Mouse (Mus musculus) MN1 (cell line): ENCODE results near the gene Adamts1.

ENCODE experiments used
- DNase-seq: peaks from one replicate; pipeline ENCODE4 v3.0.0-alpha.2; 2016; ENCODE audit warnings: low spot score

The Adamts1 gene

GRCm38 (mm10) chr16:85802954-85803353 lies at the start of gene Adamts1:
Gene Adamts1, minus strand, starts transcription at chr16:85803113.
- no peak for DNase-seq

DNA sequence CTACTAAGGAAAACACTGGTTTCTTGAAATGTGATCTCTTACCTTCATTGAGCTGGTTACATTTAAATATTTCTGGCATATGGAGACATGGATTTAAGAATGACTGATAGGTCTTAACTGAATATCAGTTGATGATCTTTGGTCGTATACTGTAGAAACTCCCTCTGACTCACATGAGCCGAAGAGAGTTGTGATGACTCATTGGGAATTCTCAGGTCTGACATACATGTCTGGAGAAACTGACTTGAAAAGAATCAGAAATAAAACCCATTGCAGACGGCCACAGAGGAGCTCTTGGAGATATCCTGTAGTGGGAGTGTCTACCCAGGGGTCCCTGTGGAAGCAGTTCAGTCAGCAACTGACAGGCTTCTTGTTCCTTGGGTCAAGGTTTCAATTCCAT lies 24.2 kb upstream of the Adamts1 start:
- DNase-seq = no peak

DNA sequence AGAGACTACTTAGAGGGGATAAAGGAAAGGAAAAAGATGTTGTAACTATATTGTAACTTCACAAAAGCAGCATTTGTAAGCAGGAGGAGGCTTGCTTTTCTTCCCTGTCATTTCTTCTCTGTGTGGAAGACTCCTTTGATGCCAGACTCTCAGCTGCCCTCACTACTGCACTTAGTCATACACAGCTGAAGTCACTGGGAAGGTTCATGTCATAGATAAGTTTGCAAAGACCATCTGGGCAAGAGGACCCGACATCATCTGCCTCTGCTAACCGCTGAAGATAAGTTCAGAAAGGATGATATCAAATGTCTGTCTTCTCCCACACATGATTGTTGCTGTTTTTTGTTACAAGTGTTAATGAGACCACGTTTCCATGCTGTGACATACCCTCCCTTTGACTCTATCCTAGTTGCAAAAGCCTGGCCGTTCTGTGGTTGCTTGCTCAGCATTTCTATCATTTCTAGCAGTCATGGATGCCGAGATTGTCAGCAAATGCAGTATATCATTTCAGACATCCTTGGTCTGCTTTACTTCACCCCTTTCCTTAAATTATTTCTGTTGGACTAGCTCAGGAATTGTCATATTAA lies 19.5 kb upstream of the Adamts1 start:
- no peak for DNase-seq

- DNase-seq = no peak
These were observed 17.0 kb upstream of the Adamts1 start for GRCm38 (mm10) chr16:85819808-85820458.

DNA sequence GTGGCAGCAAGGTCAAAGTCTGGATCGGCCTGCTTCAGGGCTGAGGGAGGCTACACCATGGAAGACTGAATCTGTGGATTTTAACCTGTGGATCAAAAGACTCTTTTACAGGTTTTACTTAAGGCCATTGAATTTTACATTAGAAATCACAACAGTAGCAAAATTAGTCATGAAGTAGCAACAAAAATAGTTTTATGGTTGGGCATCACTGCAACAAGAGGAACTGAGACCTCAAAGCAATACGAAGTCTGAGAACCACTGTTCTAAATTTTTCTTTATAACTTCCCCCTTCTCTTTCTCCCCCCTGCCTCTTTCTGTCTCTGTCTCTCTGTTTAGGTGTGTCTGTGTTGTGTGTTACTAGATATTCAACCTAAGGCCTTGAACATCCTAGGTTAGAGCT lies 11.2 kb upstream of the Adamts1 start:
- DNase-seq = no peak

- peak; percentile 20 for DNase-seq
These were observed 4.7 kb upstream of the Adamts1 start for GRCm38 (mm10) chr16:85807626-85808025.

GRCm38 (mm10) chr16:85807072-85807471 lies 4.2 kb upstream of the Adamts1 start:
- DNase-seq = peak; percentile 59

DNA sequence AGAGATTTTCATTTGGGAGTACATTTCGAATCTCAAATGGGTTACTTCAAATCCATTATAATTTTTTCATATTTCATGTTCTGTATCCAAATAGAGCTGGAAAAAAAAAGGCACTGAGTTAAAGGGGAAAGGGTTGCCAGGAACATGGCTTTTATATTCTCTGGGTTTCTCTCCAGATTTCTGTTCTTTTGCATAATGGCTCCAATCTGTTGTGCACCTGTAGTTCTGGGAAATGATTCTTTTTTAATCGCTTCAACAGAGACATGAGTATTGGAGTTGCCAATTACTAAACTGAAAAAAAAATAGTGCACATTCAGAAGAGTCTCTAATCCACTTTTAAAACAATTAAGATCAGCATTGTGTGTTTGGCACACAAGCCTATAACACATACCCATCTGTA lies 2.7 kb upstream of the Adamts1 start:
- DNase-seq = no peak

DNA sequence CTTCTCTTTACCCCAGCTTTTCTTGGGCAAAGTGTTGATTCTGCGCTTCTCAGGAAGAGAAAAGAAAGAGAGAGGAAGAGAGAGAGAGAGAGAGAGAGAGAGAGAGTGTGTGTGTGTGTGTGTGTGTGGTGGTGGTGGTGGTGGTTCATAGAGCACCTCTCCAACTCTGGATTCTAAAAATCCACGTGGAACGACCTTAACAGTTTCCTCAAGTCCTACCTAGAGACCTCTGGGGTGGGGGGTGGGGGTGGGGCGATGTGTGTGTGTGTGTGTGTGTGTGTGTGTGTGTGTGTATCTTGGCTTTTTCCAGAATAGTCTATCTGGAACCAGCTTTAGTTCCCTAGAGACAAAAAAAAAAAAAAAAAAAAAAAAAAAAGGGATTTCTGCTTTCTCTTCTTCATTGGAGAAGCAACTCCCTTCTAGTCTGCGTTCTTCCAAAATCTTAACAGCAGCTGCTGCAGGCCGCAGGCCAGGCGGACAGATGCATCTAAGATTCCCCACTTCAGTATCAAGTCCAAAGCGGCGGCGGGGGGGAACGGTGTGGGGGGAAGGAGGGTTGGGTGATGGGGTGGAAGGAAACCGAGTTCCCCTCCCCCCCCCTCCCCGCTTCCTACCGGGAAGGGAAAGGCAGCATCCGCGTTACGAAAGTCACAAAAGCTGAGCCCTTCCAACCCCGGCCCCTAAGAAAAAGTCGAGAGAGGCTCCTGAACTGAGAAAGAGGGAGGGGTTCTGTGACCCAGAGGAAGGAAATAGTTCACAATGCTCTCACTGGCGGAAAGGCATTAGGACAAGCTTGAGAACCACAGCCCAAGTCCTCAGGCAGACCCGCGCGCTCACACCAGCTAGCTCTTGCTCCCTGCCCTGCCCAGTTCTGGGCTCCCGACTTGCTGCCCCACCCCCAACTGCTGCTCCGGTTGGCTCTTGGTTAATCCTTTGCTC lies 969 bp upstream of the Adamts1 start:
- peak; percentile 65 for DNase-seq

DNA sequence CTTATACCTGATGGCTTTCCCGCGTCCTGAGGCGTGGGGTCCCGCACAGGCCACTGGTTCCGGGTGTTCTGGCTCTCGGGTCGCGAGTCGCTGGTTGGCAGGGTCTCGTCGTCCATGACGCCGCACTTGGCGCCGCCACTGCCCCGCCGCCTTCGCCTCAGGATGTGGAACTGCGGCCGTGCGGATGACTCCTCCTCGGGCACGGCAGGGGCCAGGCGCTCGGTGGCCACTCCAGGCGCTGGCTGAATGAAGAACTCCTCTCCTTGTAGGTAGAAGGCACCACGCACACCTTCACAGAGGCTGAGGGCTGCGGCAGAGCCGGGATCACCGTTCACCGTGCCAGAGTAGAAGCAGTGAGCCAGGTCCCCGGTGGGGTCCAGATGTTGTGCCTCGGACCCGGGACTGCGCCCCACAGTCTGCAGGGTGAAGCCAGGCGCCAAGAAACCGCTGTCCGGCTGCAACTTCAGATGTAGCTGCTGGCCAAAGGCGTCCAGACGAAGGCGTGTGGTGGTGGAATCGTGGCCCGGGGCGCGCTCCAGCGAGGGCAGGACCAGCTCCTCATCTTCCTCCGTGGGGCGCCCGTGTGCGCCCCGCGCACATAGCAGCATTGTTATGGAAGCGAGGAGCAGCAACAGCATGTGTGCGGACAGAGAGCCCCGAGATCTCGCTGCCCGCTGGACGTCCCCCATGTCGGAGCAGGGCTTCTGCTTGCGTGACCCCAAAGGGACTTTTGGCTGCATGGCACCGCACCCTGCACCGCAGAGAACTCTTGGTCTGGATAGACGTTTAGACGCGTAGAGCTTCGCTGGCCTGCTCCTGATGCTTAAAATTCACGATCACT lies 722 bp downstream of the Adamts1 start:
- DNase-seq = no peak

DNA sequence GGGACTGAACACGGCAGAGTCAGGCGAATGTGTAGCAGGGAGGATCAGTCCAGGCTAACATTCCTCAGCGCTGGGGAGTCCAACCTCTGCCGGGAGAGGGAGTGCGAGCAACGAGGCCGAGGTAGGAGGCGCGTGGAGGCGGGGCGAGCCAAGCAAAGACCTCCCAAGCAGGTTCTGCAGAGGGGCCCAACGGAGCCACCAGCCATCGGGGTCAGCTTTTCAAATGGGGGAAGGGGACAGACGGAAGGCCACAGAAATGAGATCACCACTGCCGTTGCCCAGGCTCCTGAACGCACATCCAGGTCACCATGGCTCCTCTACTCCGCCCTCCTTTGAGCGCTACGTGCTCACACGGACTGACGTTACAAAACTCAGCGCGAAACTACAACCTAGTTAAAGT lies 1.7 kb downstream of the Adamts1 start:
- DNase-seq = no peak

DNA sequence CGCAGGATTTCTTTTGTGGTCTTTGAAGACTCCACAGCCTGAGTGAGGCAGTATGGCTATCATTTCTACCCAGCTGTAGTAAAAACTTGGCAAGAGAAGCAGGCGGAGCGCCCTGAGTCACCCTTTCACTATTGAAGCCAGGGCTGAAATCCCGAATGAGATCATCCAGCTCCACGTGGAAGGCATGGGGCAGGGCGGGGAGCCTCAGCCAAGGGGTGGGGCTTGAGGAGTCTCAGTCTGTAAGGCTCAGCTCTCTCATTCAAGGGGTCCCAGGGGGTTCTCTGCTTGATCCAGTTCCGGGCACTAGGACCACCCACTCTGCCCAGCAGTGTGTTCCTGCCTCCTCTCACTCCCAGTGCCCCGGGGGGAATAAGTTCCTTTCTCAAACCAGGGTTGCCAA lies 2.2 kb downstream of the Adamts1 start:
- peak; percentile 78 for DNase-seq

GRCm38 (mm10) chr16:85799971-85800370 lies 2.9 kb downstream of the Adamts1 start:
- DNase-seq = no peak

DNA sequence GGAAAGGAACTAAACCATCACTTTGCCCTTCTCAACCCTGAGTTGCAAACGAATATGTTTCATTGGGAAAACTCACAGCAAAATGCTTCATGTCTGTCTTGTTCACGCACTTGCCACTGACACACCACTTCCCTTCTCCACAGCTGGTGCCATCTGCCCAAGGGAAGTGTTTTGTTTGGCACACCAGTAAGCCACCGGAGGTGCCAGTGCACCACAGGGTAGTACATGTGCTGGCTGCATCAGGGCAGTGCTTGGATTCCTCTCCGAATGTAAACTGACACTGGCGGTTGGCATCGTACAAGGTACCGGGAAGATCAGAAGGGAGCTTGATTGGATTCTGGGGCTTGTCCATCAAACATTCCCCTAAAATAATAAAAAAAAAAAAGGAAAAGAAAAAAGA lies 4.6 kb downstream of the Adamts1 start:
- DNase-seq = no peak

GRCm38 (mm10) chr16:85797161-85797560 lies 5.8 kb downstream of the Adamts1 start:
- DNase-seq = no peak

GRCm38 (mm10) chr16:85795731-85796130 lies 7.2 kb downstream of the Adamts1 start:
- DNase-seq = no peak

- no peak for DNase-seq
These were observed 9.6 kb downstream of the Adamts1 start for GRCm38 (mm10) chr16:85793166-85793830.

GRCm38 (mm10) chr16:85781076-85781475 lies 21.8 kb downstream of the Adamts1 start:
- DNase-seq = no peak

DNA sequence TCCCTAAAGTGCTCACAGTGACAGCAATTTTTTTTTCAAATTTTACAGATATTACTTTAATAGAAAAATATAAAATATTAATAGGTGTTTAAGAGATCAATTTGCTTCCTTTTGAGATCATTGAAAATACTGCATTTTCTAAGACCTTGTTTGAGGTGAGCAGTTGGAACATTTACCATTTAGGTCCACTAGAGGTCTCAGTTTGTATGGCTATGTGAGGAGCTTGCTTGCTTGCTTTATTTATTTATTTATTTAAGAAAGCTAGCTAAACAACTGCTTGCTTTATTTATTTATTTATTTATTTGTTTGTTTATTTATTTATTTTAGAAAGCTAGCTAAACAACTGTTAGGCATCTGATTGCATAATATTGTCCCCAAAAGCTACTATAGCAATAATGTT lies 23.1 kb downstream of the Adamts1 start:
- DNase-seq = peak; percentile 29

GRCm38 (mm10) chr16:85772272-85772671 lies 30.6 kb downstream of the Adamts1 start:
- DNase-seq = no peak

DNA sequence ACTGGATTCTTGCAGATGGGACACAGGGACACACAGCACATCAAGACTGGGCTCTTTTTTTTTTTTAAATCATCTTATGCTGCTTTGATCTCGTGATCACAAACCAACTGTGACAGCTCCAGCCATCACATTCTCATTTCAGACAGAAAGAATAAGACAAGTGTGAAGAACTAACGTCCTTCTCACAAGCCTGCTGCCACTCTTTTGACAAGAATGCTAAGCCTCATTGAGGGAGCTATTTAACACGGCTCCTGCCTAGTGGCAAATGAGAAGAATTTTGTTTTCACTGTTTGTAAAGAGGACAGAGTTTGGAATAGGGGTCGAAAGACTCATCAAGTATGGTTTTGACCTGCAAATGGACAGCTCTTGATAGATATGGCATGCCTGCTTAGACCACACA lies 35.6 kb downstream of the Adamts1 start:
- DNase-seq = no peak

GRCm38 (mm10) chr16:85765697-85766096 lies 37.2 kb downstream of the Adamts1 start:
- DNase-seq = no peak
